Mouse (Mus musculus) CH12F3 (cell line): Measurements from ENCODE around the gene Tekt4.

Source experiments
- in situ Hi-C: fragments of 300-500 bp; cut with MboI; formaldehyde crosslinking; loops from 2 replicates; pipeline ENCODE4 v1.14.3; 2020; ENCODE audit warnings: low sequenced_read_pairs

Tekt4 gene

GRCm38 (mm10) chr17:25432433-25433181 is 21.8 kb upstream of the Tekt4 start:
- in situ Hi-C loops: no loop called here

DNA sequence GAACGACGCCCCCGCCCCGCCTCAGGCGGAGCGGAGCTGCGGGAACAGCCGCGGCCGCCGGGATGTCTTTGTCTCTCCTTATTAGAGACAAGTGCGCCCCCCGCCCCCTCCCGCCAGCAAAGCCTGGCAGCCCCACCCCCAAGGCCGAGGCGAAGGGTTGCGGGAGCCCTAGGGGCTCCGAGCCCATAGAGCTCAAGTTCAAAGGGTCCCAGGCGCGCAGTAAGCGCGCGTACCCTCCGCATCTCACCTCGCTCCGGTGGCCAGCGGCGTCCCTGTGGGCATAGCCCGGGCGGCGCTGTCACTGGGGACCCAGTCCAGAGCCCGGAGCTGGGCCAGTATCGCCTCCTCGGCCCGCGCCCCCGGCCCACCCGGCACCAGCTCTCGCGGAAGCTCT is 21.2 kb upstream of the Tekt4 start:
- in situ Hi-C loops: no loop called here

GRCm38 (mm10) chr17:25433617-25434606 is 20.5 kb upstream of the Tekt4 start, which contains the start of gene Cacna1h:
Gene Cacna1h, minus strand, starts transcription at chr17:25433783.
- in situ Hi-C loops: no loop called here

- in situ Hi-C loops: no loop called here
These were observed 13.0 kb upstream of the Tekt4 start for GRCm38 (mm10) chr17:25441417-25441816.

DNA sequence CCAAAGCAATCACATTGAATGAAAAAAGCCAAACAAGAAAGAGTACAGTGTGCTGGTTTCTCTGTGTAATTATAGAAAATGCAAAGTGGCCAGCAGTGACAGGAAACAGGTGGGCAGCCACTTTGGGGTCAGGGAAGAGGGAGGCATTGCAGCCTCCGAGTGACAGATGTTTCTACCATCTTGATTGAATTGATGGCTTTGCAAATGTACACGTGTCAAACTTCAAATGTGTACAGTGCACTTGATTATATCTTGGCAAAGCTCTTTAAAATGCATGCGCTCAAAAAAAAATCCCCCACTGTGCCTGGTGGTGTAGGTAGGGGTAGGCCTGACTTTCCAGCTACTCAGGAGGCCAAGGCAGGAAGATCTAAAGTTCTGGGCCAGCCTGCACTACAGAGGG is 11.5 kb upstream of the Tekt4 start:
- in situ Hi-C loops: no loop called here

- in situ Hi-C loops: no loop called here
These were observed 9.3 kb upstream of the Tekt4 start for GRCm38 (mm10) chr17:25445074-25445473.

DNA sequence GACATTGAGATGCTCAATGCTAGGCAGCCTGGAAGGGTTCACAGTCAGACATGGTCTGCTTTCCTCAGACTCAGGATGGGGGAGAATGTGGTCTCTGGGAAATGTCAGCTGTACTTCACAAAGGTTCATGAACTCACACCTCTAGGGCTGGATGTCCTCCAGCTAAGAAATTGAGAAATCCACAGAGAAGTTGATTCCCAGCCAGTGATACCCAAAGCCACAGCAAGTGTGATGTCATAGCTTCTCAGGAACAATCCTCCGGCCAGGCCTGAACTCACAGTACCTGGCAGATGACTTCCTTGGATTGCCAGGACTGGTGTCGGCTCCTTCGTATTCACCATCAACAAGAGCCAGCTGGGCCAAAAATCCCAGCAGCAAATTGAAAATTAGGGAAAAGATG is 8.6 kb upstream of the Tekt4 start:
- in situ Hi-C loops: no loop called here

- in situ Hi-C loops: no loop called here
These were observed 6.5 kb upstream of the Tekt4 start for GRCm38 (mm10) chr17:25447865-25448264.

DNA sequence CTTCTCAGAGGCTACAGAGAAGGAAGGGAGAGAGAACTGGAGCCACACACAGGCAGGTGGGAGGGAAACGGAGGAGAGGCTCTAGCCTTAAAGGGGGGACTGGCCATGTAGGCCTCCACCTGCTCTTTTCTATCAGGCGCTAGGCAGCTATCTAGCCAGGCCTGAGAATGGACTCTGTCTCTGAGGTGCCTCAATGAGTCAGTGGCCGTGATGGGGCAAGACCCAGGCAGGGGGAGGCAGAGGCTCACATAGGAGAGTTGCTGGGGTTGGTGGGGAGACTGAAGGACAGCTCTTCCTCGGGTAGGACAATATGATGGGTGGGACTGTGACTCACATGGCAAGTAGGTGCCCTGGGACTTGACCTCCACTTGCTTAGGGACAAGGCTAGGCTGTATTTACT is 4.1 kb upstream of the Tekt4 start:
- in situ Hi-C loops: no loop called here

DNA sequence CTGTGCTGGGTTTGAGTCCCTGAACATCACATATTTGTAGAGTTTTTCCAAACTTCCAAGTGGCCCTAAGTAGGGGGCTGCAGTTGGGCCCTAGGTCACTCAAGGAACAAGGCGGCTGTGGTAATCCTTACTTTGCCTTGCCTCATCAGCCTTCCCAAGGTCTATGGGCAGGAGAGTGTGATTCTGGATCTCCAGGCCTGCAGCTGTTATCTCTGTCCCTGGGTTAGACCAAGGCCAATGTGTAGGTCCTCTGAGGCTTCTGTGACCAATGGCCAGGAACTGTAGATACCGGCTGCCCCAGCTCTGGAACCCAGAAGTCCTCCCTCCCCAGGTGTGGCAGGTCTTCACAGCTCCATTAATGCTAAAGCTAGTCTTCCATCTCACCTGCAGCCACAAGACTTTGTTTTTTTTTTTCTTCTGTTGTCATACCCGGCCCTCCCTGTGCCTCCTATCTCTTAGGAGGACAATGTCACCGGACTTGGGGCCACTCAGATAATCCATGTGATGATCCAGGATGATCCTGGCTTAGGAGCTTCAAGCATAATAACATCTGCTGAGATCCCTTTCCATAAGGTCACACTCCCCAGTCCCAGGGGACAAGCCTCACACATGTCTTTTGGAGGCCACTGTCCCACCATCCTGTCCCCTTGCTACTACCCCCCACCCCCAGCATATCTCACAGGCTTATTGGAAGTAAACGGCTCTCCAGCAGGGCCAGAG is 2.0 kb upstream of the Tekt4 start:
- in situ Hi-C loops: no loop called here

- in situ Hi-C loops: no loop called here
These were observed 2.1 kb downstream of the Tekt4 start for GRCm38 (mm10) chr17:25456540-25456939.

DNA sequence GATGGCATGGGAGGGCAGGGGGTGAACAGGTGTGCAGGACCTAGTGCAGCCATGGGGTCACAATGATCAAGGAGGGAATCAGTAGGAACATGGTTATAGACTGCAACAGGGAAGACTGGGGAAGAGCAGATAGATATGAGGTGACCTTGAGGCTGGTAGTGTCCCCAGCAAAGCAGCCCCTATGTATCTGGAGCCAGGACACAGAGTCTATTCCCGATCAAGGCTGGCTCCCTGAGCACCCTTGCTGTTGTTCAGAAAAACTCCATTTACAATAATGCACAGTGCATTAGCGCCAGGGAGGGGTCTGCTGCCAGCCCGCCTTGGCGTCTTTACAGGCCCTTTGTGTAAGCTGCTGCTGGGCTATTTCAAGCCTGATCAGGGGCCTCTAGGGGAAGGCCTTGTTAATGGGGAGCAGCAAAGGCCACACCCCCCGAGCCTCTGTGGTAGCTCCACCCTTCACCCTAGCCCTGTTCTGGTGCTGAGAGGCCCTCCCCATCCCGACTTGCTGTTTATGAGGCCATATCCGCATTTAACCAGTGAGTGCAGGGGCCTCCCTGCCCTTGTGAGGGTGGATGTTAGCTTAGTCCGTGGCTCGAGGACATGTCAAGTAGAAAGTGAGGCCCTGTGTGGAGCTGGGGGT is 7.9 kb downstream of the Tekt4 start:
- in situ Hi-C loops: no loop called here

DNA sequence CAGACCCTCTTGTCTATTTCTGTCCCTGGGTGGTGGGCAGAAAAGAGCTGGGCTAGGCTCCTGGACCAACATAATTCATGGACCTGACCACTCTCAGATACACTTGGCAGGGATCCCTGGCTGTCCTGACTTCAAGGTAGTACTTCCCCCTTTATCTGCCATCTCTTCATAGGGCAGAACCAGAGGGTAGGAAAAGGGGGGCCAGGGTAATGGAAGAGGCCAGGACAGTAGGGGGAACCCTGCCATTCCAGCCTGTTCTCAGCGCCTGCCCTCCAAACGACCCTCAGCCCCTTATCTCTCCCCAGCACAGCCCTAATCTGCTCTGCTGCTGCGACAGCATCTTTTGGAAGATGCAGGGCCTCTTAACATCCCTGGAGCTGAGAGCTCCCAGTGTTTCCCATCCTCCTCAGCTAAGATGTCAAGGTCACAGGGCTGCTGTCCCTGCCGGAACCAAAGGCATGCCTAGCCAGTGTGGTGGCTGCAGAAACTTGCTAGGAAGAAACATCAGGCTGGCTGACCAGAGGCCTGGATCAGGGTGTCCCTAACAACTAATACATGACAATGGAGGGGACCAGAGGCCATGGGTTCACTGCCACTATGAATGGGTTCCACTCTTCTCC is 9.0 kb downstream of the Tekt4 start:
- in situ Hi-C loops: no loop called here

DNA sequence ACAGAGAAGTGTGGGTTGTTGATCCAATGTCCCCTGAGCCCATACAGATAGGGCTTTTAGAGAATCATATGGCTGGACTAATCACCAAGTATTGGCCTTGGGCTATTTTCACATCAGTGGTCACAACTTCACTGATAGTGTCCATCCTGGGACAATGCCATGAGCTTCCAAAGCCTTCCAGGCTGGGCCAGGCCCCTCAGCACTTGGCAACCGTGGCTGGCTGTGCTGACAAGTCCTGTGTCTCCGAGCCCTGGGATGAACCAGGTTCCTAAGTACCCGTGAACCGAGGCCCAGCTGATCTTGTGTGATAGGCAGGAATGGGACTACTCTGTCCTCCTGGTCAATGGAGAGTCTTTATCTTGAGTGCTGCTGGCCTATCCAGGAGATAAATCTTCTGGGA is 9.7 kb downstream of the Tekt4 start:
- in situ Hi-C loops: no loop called here

GRCm38 (mm10) chr17:25466257-25466656 is 11.8 kb downstream of the Tekt4 start:
- in situ Hi-C loops: loop anchor here (5.0 kb wide), 1 partner anchor 64 kb away; no protein-coding TSS in a partner anchor

GRCm38 (mm10) chr17:25467781-25468180 is 13.4 kb downstream of the Tekt4 start:
- in situ Hi-C loops: loop anchor here (5.0 kb wide), 1 partner anchor 65 kb away; no protein-coding TSS in a partner anchor

DNA sequence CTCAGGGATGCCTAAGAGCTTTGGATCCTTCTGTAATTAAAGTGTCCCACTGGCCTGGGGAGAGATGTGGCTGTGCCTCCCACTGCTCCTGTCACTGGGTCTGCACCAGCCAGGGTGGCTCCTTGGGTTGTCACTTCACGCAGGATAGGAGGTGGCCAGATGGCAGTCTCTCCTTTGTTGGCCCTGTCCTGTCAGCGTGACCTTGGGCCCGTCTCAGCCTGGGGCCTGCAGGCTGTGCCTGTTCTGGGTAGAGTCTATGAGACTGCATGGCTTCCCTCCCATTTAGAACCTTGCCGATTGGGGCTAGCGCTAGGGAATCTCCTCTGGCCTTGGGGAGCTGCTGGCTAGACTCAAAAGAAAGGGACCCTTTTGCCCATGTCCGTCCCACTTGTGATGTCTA is 13.9 kb downstream of the Tekt4 start:
- in situ Hi-C loops: loop anchor here (5.0 kb wide), 1 partner anchor 66 kb away; no protein-coding TSS in a partner anchor

DNA sequence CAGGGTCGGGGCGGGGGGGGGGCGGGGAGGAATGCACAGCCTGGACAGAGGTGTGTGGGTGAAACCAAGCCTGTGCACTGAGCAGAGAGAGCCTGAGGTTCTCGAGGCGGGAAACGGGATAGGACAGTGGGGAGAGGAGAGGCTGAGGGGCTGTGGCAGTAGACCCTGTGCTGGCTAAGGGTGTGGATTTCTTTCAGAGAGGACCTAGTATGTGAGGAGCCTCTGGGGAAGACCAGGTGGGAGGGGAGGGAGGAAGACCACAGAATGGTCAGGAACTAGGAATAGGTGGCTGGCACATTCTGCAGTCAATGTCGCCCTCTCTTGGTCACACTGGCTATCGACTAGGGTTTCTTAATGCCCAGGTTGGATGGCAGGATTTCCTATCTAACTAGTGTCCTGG is 15.4 kb downstream of the Tekt4 start:
- in situ Hi-C loops: loop anchor here (5.0 to 10.0 kb wide), 2 partner anchors 67 to 225 kb away; no protein-coding TSS in a partner anchor

GRCm38 (mm10) chr17:25471418-25471817 is 17.0 kb downstream of the Tekt4 start:
- in situ Hi-C loops: loop anchor here (10.0 kb wide), 1 partner anchor 223 kb away; no protein-coding TSS in a partner anchor

GRCm38 (mm10) chr17:25472044-25472443 is 17.6 kb downstream of the Tekt4 start:
- in situ Hi-C loops: loop anchor here (10.0 kb wide), 1 partner anchor 223 kb away; no protein-coding TSS in a partner anchor
